Comparison of ENCODE assay signal across 14 mouse cellular contexts in the genomic region with DNA sequence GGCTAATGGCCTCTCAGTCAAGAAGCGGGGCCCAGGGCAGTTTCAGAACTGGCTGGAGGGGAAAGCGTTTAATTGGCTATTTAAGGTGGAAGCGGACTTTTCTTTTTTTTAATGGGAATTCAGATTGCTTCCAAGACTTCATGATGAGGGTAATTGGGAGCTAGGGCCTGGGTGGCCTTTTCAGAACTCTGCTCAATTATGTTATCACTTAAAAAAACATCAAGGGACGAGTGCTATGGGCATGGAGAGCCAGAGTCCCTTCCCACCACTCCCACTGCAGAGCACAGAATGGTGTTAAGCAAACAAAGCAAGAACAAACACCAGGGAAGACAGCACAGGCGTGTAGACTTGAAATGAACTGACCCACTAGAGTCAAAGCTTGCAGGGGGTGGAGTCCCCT.
DNase-seq lines count a peak whose midpoint lies in the region; ATAC-seq and TF ChIP-seq lines count a peak whose summit lies in the region.
"Had no signal": no experiment of that assay in that cellular context is flagged by ENCODE, and none has a peak within 500 bp of the region (broad histone marks: within the 10 kb centered on the region; RNA-seq: fewer than 3 reads in every experiment).

No protein-coding gene starts in this region.

- no peak for TF ChIP-seq CTCF in intestine, postnatal 0 days (IDR thresholded peaks at IDR 0.05; ENCODE audit: low read depth)

- H3K4me1 ChIP-seq in hindbrain, embryonic 14.5 days (replicated peaks; ENCODE audit: control insufficient read depth, insufficient read depth, low read length), result peaks cover 50% of the 10 kb centered on the region
- peaks cover 67% of the 10 kb centered on the region for H3K4me1 ChIP-seq in hindbrain, embryonic 10.5 days (replicated peaks)
- H3K4me1 ChIP-seq in forebrain, embryonic 11.5 days (replicated peaks; ENCODE audit: control insufficient read depth, insufficient read depth, low read length), result peaks cover 39% of the 10 kb centered on the region
- peaks cover 4% of the 10 kb centered on the region; the same call in 1 of the 2 replicates for H3K4me1 ChIP-seq in intestine, postnatal 0 days (replicated peaks; ENCODE audit: control insufficient read depth, insufficient read depth, low read length)

- no peak overlapping the region for H3K4me3 ChIP-seq in hindbrain, embryonic 14.5 days (replicated peaks; ENCODE audit: low read length)
- H3K4me3 ChIP-seq in hindbrain, embryonic 10.5 days, result no peak overlapping the region
- no peak overlapping the region for H3K4me3 ChIP-seq in forebrain, embryonic 11.5 days (ENCODE audit: low read depth, low read length)
- no peak overlapping the region for H3K4me3 ChIP-seq in intestine, postnatal 0 days (ENCODE audit: low read depth, low read length)

- no peaks in the 10 kb centered on the region for H3K27me3 ChIP-seq in hindbrain, embryonic 14.5 days (ENCODE audit: control insufficient read depth, insufficient read depth, low read length)
- no peaks in the 10 kb centered on the region for H3K27me3 ChIP-seq in hindbrain, embryonic 10.5 days (ENCODE audit: insufficient read depth, poor library complexity, severe bottlenecking)
- no peaks in the 10 kb centered on the region for H3K27me3 ChIP-seq in forebrain, embryonic 11.5 days (ENCODE audit: control insufficient read depth, insufficient read depth, low read length)
- no peaks in the 10 kb centered on the region for H3K27me3 ChIP-seq in intestine, postnatal 0 days (replicated peaks; ENCODE audit: control insufficient read depth, insufficient read depth, low read length)

- peak overlapping the region; percentile 47 for H3K27ac ChIP-seq in hindbrain, embryonic 14.5 days
- no peak overlapping the region for H3K27ac ChIP-seq in hindbrain, embryonic 10.5 days
- peak overlapping the region; percentile 43; the same call in 1 of the 2 replicates for H3K27ac ChIP-seq in forebrain, embryonic 11.5 days (ENCODE audit: low read depth, low read length)
- peak overlapping the region; percentile 46; the same call in 1 of the 2 replicates for H3K27ac ChIP-seq in intestine, postnatal 0 days (ENCODE audit: low read depth, low read length)

- no peaks in the 10 kb centered on the region for H3K36me3 ChIP-seq in hindbrain, embryonic 14.5 days (replicated peaks; ENCODE audit: control insufficient read depth, insufficient read depth)
- no peaks in the 10 kb centered on the region for H3K36me3 ChIP-seq in hindbrain, embryonic 10.5 days
- no peaks in the 10 kb centered on the region for H3K36me3 ChIP-seq in forebrain, embryonic 11.5 days (ENCODE audit: control insufficient read depth, insufficient read depth, low read length)
- H3K36me3 ChIP-seq in intestine, postnatal 0 days (ENCODE audit: control insufficient read depth, insufficient read depth), result no peaks in the 10 kb centered on the region

- no peak for DNase-seq in hindbrain, embryonic 14.5 days (ENCODE audit: low spot score)
- DNase-seq in hindbrain, embryonic 10.5 days (ENCODE audit: low spot score), result no peak
- peak; percentile 73 for DNase-seq in forebrain, embryonic 11.5 days (ENCODE audit: low spot score)
- DNase-seq in lung, postnatal 25 days (ENCODE audit: low spot score), result peak; percentile 29
- no peak for DNase-seq in embryo, embryonic 10 days (ENCODE audit: low spot score)
- no peak for DNase-seq in layer of hippocampus, postnatal 25 days (ENCODE audit: extremely low spot score in 1 of 2, low spot score in 1 of 2)
- no peak for DNase-seq in cerebellum, adult 9-10 months
- DNase-seq: adrenal gland, adult 8-10 months; heart, postnatal 4 days; kidney, postnatal 25 days; left cerebral cortex, postnatal 4 days; spleen, adult 18-20 months; thymus, postnatal 25 days had no signal

- no peak overlapping the region for H3K9ac ChIP-seq in hindbrain, embryonic 14.5 days
- H3K9ac ChIP-seq in forebrain, embryonic 11.5 days (ENCODE audit: low read length), result no peak overlapping the region
- no peak overlapping the region for H3K9ac ChIP-seq in intestine, postnatal 0 days (ENCODE audit: low read depth, low read length)

- ATAC-seq in hindbrain, embryonic 14.5 days (ENCODE audit: low FRiP score), result no peak
- ATAC-seq in forebrain, embryonic 11.5 days (replicated peaks; ENCODE audit: low FRiP score), result peak; percentile 69
- peak; percentile 34; the same call in 1 of the 2 replicates for ATAC-seq in intestine, postnatal 0 days

- no peaks in the 10 kb centered on the region for H3K9me3 ChIP-seq in hindbrain, embryonic 14.5 days (ENCODE audit: control insufficient read depth, low read length)
- H3K9me3 ChIP-seq in hindbrain, embryonic 10.5 days, result no peaks in the 10 kb centered on the region
- no peaks in the 10 kb centered on the region for H3K9me3 ChIP-seq in forebrain, embryonic 11.5 days (ENCODE audit: control insufficient read depth, low read length)
- H3K9me3 ChIP-seq in intestine, postnatal 0 days (ENCODE audit: control insufficient read depth), result no peaks in the 10 kb centered on the region

- H3K4me2 ChIP-seq in hindbrain, embryonic 14.5 days (replicated peaks), result no peak overlapping the region
- H3K4me2 ChIP-seq in forebrain, embryonic 11.5 days (ENCODE audit: low read depth, low read length, severe bottlenecking), result no peak overlapping the region
- peak overlapping the region; percentile 35; the same call in 1 of the 2 replicates for H3K4me2 ChIP-seq in intestine, postnatal 0 days (replicated peaks; ENCODE audit: low read depth)

- WGBS in hindbrain, embryonic 14.5 days, result 48% methylated on average over 5 of the region's 5 CpGs
- WGBS in hindbrain, embryonic 10.5 days, result 54% methylated on average over 5 of the region's 5 CpGs
- 28% methylated on average over 5 of the region's 5 CpGs for WGBS in forebrain, embryonic 11.5 days
- WGBS in intestine, postnatal 0 days, result 45% methylated on average over 5 of the region's 5 CpGs

Comparison
In these comparisons a context has a peak if more than half of its experiments do, and no peak if none do; other contexts are left out.
1. DNase-seq: peak in forebrain, embryonic 11.5 days (single experiment) and lung, postnatal 25 days (single experiment); none in hindbrain, embryonic 14.5 days (single experiment), hindbrain, embryonic 10.5 days (single experiment), embryo, embryonic 10 days (single experiment), layer of hippocampus, postnatal 25 days (0 of 2) and cerebellum, adult 9-10 months (single experiment).